Mouse (Mus musculus) right cerebral cortex, postnatal 14 days (tissue): ENCODE data around the gene Cln3.

Experiments
- DNase-seq: peaks from one replicate; pipeline ENCODE4 v3.0.0; 2022

The Cln3 gene

GRCm38 (mm10) chr7:126594862-126595561 lies 9.4 kb upstream of the Cln3 start, which contains the start of gene Il27:
Gene Il27, minus strand, starts transcription at chr7:126594941.
- no peak for DNase-seq

DNA sequence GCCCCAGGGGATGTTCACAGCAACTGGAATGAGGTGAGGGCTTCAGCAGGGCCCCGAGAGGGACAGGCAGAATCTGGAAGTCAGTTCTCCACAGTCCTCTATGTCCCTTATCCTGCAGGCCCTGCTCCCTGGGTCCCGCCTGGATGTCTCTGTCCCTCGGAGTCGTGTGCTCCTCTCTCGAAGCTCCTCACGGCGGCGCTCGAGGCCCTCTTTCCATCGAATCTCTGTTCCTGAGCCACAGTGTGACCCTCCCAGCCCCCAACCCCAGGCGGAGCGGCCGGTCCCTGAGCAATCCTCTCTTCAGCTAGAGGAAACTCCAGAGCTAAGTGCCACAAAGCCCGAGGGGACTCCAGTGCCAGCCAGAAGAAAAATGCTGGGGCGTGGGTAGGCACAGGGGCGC lies 2.2 kb upstream of the Cln3 start:
- peak; percentile 64 for DNase-seq

GRCm38 (mm10) chr7:126586839-126587238 lies 1.2 kb upstream of the Cln3 start:
- no peak for DNase-seq

GRCm38 (mm10) chr7:126584506-126584977 lies 1.1 kb downstream of the Cln3 start, which contains the start of gene Apobr:
Gene Apobr, plus strand, starts transcription at chr7:126584942.
- DNase-seq: no peak

DNA sequence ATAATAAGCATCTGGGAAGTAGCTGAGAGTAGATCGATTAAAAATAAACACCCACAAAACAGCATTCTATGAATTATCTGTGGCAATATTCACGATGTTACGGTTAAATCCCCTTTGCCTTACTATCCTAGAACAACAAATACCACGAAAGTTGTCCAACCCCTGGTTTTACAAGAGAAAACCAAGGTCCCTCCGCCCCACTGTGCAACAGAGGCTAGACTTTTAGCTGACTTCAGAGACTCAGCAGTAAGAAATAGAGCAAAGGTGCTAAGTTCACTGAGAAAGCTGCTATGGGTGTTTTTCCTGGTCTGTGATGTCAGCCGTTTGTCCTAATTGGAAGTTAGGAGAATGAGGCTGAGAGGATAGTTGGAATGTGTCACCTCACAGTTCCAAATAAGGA lies 1.9 kb downstream of the Cln3 start:
- DNase-seq: no peak

- DNase-seq: peak; percentile 91
Measured at GRCm38 (mm10) chr7:126583251-126583709, 2.3 kb downstream of the Cln3 start.

DNA sequence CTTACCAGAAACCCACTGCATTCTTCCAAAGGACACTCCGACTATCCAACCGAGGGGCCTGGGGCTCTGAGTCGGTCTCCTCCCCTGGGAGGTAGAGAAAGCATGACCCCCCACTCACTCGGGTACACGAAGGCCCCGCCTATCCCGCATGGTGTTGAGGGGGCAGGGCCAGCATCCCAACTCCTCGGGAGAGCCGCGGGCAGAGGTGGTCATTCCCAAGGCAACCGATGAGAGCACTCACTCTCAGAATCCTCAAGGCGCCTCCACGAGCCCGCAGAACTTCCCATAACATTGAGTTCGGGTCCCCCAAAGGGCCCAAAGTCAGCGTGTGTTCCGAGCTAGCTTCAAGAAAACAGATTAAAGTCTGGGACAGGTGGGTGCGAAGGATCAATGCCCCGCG lies 2.9 kb downstream of the Cln3 start:
- no peak for DNase-seq

GRCm38 (mm10) chr7:126581661-126582060 lies 4.0 kb downstream of the Cln3 start:
- no peak for DNase-seq

DNA sequence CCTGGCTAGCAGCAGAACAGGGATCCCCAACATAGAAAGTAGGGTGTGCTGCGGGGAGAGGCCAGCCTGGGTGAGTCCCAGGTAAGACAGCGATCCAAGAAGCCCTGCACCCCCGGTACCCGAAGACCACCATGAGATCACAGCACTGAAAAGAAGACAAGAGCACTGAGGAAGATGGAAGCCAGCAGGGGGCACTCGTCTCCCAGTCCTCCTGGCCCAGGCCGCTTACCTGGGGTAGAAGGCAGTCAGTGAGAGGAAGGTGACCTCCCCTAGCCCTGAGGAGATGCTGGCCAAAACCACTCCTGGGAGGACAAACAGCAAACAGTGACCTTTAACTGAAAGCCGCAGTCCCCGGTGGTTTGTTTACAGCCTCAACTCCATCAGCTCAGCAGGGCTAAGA lies 6.4 kb downstream of the Cln3 start:
- peak; percentile 57 for DNase-seq

- DNase-seq: peak; percentile 65
Measured at GRCm38 (mm10) chr7:126576946-126577345, 8.7 kb downstream of the Cln3 start.

DNA sequence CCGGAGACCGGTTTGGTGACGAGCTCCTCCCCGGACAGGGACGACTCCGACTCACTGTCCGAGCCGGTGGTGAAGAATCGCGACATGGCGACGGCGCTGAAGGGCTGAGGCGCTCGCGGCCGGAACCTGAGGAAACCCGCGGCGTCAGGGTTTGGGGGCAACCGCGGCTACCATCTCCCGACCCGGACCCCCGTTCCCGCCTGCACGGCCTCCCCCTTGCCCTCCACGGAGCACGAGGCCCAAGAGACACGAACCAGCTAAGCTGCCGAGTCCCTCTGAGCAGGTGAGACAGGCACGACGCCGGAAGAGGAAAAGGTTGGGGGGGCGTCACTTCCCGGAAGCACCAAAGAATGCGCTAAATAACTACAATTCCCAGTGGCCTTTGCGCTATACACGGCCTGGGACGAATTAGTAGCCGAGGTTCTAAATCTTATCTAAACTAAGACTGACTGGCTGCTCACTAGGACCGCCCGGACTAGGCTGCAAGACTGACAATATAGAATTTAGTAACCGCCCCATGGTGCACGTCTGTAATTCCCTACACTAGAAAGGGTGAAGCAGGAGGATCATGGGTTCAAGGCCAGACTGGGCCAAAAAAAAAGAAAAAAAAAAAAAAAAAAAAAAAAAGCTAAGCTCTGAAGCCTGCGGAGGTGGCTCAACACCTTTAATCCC lies 19.4 kb downstream of the Cln3 start, which contains the start of gene Eif3c:
Gene Eif3c (minus strand): TSS at position 318 of the 672 bp plus-strand sequence.
- DNase-seq: peak; percentile 72

DNA sequence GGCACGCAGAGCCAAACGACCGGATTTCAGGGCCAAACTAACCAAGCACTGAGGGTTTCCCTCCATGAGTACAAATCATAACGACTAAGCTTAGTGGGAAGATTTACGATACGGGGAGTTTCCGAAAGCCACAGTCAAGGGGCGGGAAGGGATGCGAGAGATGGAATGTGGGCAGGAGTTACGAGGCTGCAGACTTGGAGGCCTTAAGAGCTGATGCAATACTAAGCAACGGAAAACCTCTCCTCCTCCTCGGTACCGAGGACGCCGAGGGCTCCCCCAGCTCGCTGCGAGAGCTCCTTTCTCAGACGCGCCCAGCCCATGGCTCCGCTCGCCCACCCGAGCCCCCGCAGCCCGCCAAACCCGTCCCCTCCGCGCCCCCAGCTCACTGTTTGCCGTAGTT lies 19.9 kb downstream of the Cln3 start:
- DNase-seq: no peak

- no peak for DNase-seq
Measured at GRCm38 (mm10) chr7:126556635-126557034, 29.0 kb downstream of the Cln3 start.

DNA sequence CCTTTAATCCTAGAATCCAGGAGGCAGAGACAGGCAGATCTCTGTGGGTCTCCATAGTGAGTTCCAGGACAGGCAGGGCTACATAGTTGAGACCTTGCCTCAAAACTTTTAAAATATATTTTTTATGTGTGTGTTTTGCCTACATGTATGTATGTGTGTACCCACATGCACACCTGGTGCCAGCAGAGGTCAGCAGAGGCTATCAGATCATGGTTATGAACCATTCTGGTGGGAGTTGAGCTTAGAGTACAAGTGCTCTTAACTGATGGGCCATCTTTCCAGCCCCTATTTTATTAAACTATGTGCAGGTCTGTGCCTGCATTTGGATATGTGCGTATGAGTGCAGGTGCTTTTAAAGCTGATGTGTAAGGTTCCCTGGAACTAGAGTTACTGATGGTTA lies 30.8 kb downstream of the Cln3 start:
- no peak for DNase-seq

DNA sequence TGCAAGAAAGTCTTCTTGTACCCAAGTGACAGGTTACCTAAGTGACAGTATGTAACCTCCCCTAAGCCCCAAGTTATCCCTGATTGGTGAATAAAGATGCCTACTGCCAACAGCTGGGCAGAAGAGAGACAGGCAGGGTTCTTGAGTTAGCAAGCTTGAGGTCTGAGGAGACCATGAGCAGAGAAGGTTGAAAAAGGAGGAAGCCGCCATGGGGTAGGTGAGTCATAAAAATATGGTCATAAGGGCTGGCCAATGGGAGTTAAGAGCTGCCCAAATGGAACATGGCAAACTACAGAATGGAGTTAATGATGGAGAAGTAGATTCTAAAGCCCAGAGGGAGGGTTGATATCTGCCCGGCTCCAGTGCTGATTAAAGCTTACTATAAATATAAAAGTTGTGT lies 40.0 kb downstream of the Cln3 start:
- DNase-seq: no peak

GRCm38 (mm10) chr7:126541661-126542060 lies 44.0 kb downstream of the Cln3 start:
- no peak for DNase-seq

GRCm38 (mm10) chr7:126537820-126538585 lies 47.6 kb downstream of the Cln3 start:
- no peak for DNase-seq

GRCm38 (mm10) chr7:126536466-126536865 lies 49.2 kb downstream of the Cln3 start:
- no peak for DNase-seq

- peak; percentile 26 for DNase-seq
Measured at GRCm38 (mm10) chr7:126535766-126536165, 49.9 kb downstream of the Cln3 start.

DNA sequence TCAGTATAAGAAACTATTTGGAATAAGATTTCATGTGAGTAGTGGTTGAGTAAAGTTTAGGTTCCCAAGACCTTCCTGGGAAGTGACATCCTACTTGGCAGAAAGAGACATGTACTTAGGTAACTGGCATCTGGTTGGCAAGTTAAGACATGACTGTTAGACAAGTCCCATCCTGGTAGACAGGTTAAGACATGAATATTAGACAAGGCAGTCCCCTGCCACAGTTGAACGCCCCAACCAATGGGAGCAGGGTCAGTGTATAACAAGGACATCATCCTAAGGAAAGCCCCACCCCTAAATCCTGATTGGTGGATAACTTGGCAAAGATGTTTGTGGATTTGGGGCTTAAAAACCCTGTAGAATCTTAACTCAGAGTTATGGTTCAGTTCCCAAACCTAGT lies 52.2 kb downstream of the Cln3 start:
- DNase-seq: no peak

- no peak for DNase-seq
Measured at GRCm38 (mm10) chr7:126528166-126528577, 57.4 kb downstream of the Cln3 start.

GRCm38 (mm10) chr7:126523316-126523715 lies 62.3 kb downstream of the Cln3 start:
- no peak for DNase-seq
